Mouse (Mus musculus): Measurements from ENCODE around the gene Tspan4. TPM values are rescaled to one million over a fixed set of nuclear protein-coding genes. Genes with fewer than 3 reads are reported as not detected.

Tspan4 gene
- polyA plus RNA-seq, 1 experiment: 95.5 TPM

- no peak overlapping the region for H3ac ChIP-seq (ENCODE audit: control insufficient read depth, insufficient read length)
- H3K36me3 ChIP-seq (ENCODE audit: control insufficient read depth, insufficient read depth): peaks cover 4% of the 10 kb centered on the region
- H3K79me2 ChIP-seq (ENCODE audit: control insufficient read depth, insufficient read depth): peaks cover 38% of the 10 kb centered on the region
- no peak for TF ChIP-seq POLR2AphosphoS2 (IDR thresholded peaks at IDR 0.05; ENCODE audit: insufficient read length, low read depth)
- TF ChIP-seq E2F4 (IDR thresholded peaks at IDR 0.05; ENCODE audit: insufficient read depth): no peak
- no peak for TF ChIP-seq MYOG (IDR thresholded peaks at IDR 0.05; ENCODE audit: control insufficient read depth in 1 of 3, insufficient read depth in 1 of 3, insufficient read length in 2 of 3, low read depth in 2 of 3)
- no peak for TF ChIP-seq TCF12 (IDR thresholded peaks at IDR 0.05; ENCODE audit: insufficient read depth, poor library complexity, severe bottlenecking)
- no peak for TF ChIP-seq TCF3 (IDR thresholded peaks at IDR 0.05; ENCODE audit: insufficient read length, low read depth)
- TF ChIP-seq MYOD1 (IDR thresholded peaks at IDR 0.05; ENCODE audit: control insufficient read depth in 1 of 3, insufficient read length in 2 of 3, low read depth in 2 of 3): no peak
- no peak for TF ChIP-seq POLR2A (IDR thresholded peaks at IDR 0.05; ENCODE audit: insufficient read length, low read depth)
- TF ChIP-seq REST (IDR thresholded peaks at IDR 0.05; ENCODE audit: insufficient read depth, insufficient read length): no peak
- no peak for TF ChIP-seq USF1 (IDR thresholded peaks at IDR 0.05; ENCODE audit: low read depth)
- no peak overlapping the region for H3K4me2 ChIP-seq (ENCODE audit: low read depth)
- H3K4me3 ChIP-seq: no peak overlapping the region
- H3K27me3 ChIP-seq (ENCODE audit: control insufficient read depth, insufficient read depth, insufficient read length): no peaks in the 10 kb centered on the region
Observed at GRCm38 (mm10) chr7:141482531-141483024, 7.5 kb downstream of the Tspan4 start.

GRCm38 (mm10) chr7:141483114-141483653 lies 8.1 kb downstream of the Tspan4 start:
- H3K27me3 ChIP-seq (ENCODE audit: control insufficient read depth, insufficient read depth, insufficient read length): no peaks in the 10 kb centered on the region
- H3K79me2 ChIP-seq (ENCODE audit: control insufficient read depth, insufficient read depth): peaks cover 32% of the 10 kb centered on the region
- H3K4me2 ChIP-seq (ENCODE audit: low read depth): no peak overlapping the region
- H3ac ChIP-seq (ENCODE audit: control insufficient read depth, insufficient read length): no peak overlapping the region
- no peak for TF ChIP-seq SRF (IDR thresholded peaks at IDR 0.05; ENCODE audit: control insufficient read depth, insufficient read length, low read depth)
- TF ChIP-seq MYOG (IDR thresholded peaks at IDR 0.05; ENCODE audit: control insufficient read depth in 1 of 3, insufficient read depth in 1 of 3, insufficient read length in 2 of 3, low read depth in 2 of 3): no peak
- no peak for TF ChIP-seq TCF12 (IDR thresholded peaks at IDR 0.05; ENCODE audit: insufficient read depth, poor library complexity, severe bottlenecking)
- TF ChIP-seq USF1 (IDR thresholded peaks at IDR 0.05; ENCODE audit: low read depth): no peak
- no peak for TF ChIP-seq CEBPB (IDR thresholded peaks at IDR 0.05; ENCODE audit: insufficient read depth, poor library complexity, severe bottlenecking)
- no peak for TF ChIP-seq REST (IDR thresholded peaks at IDR 0.05; ENCODE audit: insufficient read depth, insufficient read length)
- TF ChIP-seq E2F4 (IDR thresholded peaks at IDR 0.05; ENCODE audit: insufficient read depth): no peak
- no peak for TF ChIP-seq MAX (IDR thresholded peaks at IDR 0.05; ENCODE audit: low read depth)
- TF ChIP-seq TCF3 (IDR thresholded peaks at IDR 0.05; ENCODE audit: insufficient read length, low read depth): no peak
- TF ChIP-seq POLR2AphosphoS2 (IDR thresholded peaks at IDR 0.05; ENCODE audit: insufficient read length, low read depth): no peak
- TF ChIP-seq MYOD1 (IDR thresholded peaks at IDR 0.05; ENCODE audit: control insufficient read depth in 1 of 3, insufficient read length in 2 of 3, low read depth in 2 of 3): no peak
- no peak for TF ChIP-seq POLR2A (IDR thresholded peaks at IDR 0.05; ENCODE audit: insufficient read length, low read depth)
- peaks cover 4% of the 10 kb centered on the region for H3K36me3 ChIP-seq (ENCODE audit: control insufficient read depth, insufficient read depth)
- no peak overlapping the region for H3K4me3 ChIP-seq

GRCm38 (mm10) chr7:141484186-141485120 lies 9.4 kb downstream of the Tspan4 start:
- H3K36me3 ChIP-seq (ENCODE audit: control insufficient read depth, insufficient read depth): peaks cover 4% of the 10 kb centered on the region
- no peak overlapping the region for H3K4me3 ChIP-seq
- H3K79me2 ChIP-seq (ENCODE audit: control insufficient read depth, insufficient read depth): peaks cover 23% of the 10 kb centered on the region
- no peaks in the 10 kb centered on the region for H3K27me3 ChIP-seq (ENCODE audit: control insufficient read depth, insufficient read depth, insufficient read length)
- no peak for TF ChIP-seq POLR2AphosphoS2 (IDR thresholded peaks at IDR 0.05; ENCODE audit: insufficient read length, low read depth)
- TF ChIP-seq E2F4 (IDR thresholded peaks at IDR 0.05; ENCODE audit: insufficient read depth): no peak
- no peak for TF ChIP-seq MYOG (IDR thresholded peaks at IDR 0.05; ENCODE audit: control insufficient read depth in 1 of 3, insufficient read depth in 1 of 3, insufficient read length in 2 of 3, low read depth in 2 of 3)
- no peak for TF ChIP-seq USF1 (IDR thresholded peaks at IDR 0.05; ENCODE audit: low read depth)
- no peak for TF ChIP-seq MAX (IDR thresholded peaks at IDR 0.05; ENCODE audit: low read depth)
- TF ChIP-seq CEBPB (IDR thresholded peaks at IDR 0.05; ENCODE audit: insufficient read depth, poor library complexity, severe bottlenecking): no peak
- TF ChIP-seq MYOD1 (IDR thresholded peaks at IDR 0.05; ENCODE audit: control insufficient read depth in 1 of 3, insufficient read length in 2 of 3, low read depth in 2 of 3): no peak
- TF ChIP-seq TCF3 (IDR thresholded peaks at IDR 0.05; ENCODE audit: insufficient read length, low read depth): no peak
- TF ChIP-seq SRF (IDR thresholded peaks at IDR 0.05; ENCODE audit: control insufficient read depth, insufficient read length, low read depth): no peak
- TF ChIP-seq POLR2A (IDR thresholded peaks at IDR 0.05; ENCODE audit: insufficient read length, low read depth): no peak
- no peak for TF ChIP-seq TCF12 (IDR thresholded peaks at IDR 0.05; ENCODE audit: insufficient read depth, poor library complexity, severe bottlenecking)
- no peak for TF ChIP-seq REST (IDR thresholded peaks at IDR 0.05; ENCODE audit: insufficient read depth, insufficient read length)
- no peak overlapping the region for H3K4me2 ChIP-seq (ENCODE audit: low read depth)
- H3ac ChIP-seq (ENCODE audit: control insufficient read depth, insufficient read length): no peak overlapping the region

- Histone ChIP-seq H3ac (ENCODE audit: control insufficient read depth, insufficient read length) (no peak overlapping the region), H3K27me3 (ENCODE audit: control insufficient read depth, insufficient read depth, insufficient read length) (no peaks in the 10 kb centered on the region), H3K4me2 (ENCODE audit: low read depth) (no peak overlapping the region), H3K79me2 (ENCODE audit: control insufficient read depth, insufficient read depth) (peaks cover 16% of the 10 kb centered on the region), H3K36me3 (ENCODE audit: control insufficient read depth, insufficient read depth) (peaks cover 4% of the 10 kb centered on the region), H3K4me3 (no peak overlapping the region)
- TF ChIP-seq SRF (IDR thresholded peaks at IDR 0.05; ENCODE audit: control insufficient read depth, insufficient read length, low read depth): no peak
- TF ChIP-seq MYOD1 (IDR thresholded peaks at IDR 0.05; ENCODE audit: control insufficient read depth in 1 of 3, insufficient read length in 2 of 3, low read depth in 2 of 3): no peak
- no peak for TF ChIP-seq POLR2AphosphoS2 (IDR thresholded peaks at IDR 0.05; ENCODE audit: insufficient read length, low read depth)
- no peak for TF ChIP-seq TCF3 (IDR thresholded peaks at IDR 0.05; ENCODE audit: insufficient read length, low read depth)
- no peak for TF ChIP-seq E2F4 (IDR thresholded peaks at IDR 0.05; ENCODE audit: insufficient read depth)
- no peak for TF ChIP-seq MAX (IDR thresholded peaks at IDR 0.05; ENCODE audit: low read depth)
- no peak for TF ChIP-seq MYOG (IDR thresholded peaks at IDR 0.05; ENCODE audit: control insufficient read depth in 1 of 3, insufficient read depth in 1 of 3, insufficient read length in 2 of 3, low read depth in 2 of 3)
- TF ChIP-seq REST (IDR thresholded peaks at IDR 0.05; ENCODE audit: insufficient read depth, insufficient read length): no peak
- no peak for TF ChIP-seq POLR2A (IDR thresholded peaks at IDR 0.05; ENCODE audit: insufficient read length, low read depth)
- TF ChIP-seq USF1 (IDR thresholded peaks at IDR 0.05; ENCODE audit: low read depth): no peak
- TF ChIP-seq CEBPB (IDR thresholded peaks at IDR 0.05; ENCODE audit: insufficient read depth, poor library complexity, severe bottlenecking): no peak
- no peak for TF ChIP-seq TCF12 (IDR thresholded peaks at IDR 0.05; ENCODE audit: insufficient read depth, poor library complexity, severe bottlenecking)
Observed at GRCm38 (mm10) chr7:141485186-141485585, 10.1 kb downstream of the Tspan4 start.

All from myocyte (in vitro differentiated cells).